Mouse (Mus musculus): ENCODE results near the gene Gm13420. TPM values are rescaled to one million over a fixed set of nuclear protein-coding genes. Genes with fewer than 3 reads are reported as not detected.
"Not testable (repeated sequence)": the region's sequence is repeated elsewhere in the genome, so short reads cannot be mapped to it uniquely, and the experiment has no call there.

Gm13420 gene
- polyA plus RNA-seq, 1 experiment from 2014 or later, result 0.23 TPM

DNA sequence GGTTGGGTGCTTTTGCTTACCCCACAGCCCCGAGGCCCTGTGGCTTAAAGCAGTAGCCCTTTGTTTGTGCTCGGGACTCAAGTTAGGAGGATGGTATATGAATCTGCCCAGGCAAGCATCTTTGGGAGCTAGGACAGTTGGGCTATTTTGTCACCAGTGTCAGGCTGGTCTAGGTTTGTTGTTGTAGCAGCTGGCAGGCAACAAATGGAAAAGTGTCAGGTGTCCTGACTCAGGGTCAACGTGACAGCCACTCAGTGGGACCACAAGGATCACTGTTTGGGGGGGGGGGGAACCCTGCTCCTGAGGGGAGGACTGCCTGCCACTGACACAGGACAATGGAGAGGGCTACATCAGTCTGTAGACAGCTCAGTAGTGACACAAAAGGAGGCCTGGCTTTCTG lies 40.4 kb downstream of the Gm13420 start:
- Histone ChIP-seq H3K4me3 (ENCODE audit: low read depth, low read length) (no peak overlapping the region), H3K4me1 (ENCODE audit: control insufficient read depth, insufficient read depth, low read length) (no peaks in the 10 kb centered on the region), H3K36me3 (ENCODE audit: control insufficient read depth, insufficient read depth, low read length) (peaks cover 36% of the 10 kb centered on the region), H3K9me3 (replicated peaks; ENCODE audit: control insufficient read depth, low read length, poor library complexity, severe bottlenecking) (no peaks in the 10 kb centered on the region), H3K9ac (ENCODE audit: low read depth, low read length) (no peak overlapping the region), H3K27ac (ENCODE audit: low read length) (no peak overlapping the region), H3K27me3 (ENCODE audit: control insufficient read depth, insufficient read depth, low read depth, low read length) (no peaks in the 10 kb centered on the region), H3K4me2 (ENCODE audit: low read length) (no peak overlapping the region)
- ATAC-seq, result no peak
- 83% methylated on average over 3 of the region's 3 CpGs for WGBS

DNA sequence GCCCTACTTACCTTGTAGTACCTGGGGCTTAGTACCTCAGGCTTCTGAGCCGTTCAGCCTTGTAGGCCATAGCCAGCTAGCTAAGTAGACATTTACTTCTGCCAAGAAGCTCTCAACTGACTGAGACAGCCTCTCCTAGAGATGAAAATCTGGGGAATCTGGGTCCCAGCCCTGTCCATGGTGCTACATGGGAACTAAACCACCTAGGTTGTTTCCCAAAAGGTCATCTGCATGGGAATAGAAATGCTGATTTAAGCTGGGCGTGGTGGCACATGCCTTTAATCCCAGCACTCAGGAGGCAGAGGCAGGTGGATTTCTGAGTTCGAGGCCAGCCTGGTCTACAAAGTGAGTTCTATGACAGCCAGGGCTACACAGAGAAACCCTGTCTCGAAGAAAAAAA lies 43.3 kb downstream of the Gm13420 start:
- peaks cover 42% of the 10 kb centered on the region for H3K36me3 ChIP-seq (ENCODE audit: control insufficient read depth, insufficient read depth, low read length)
- ATAC-seq, result not testable (repeated sequence)
- WGBS, result 94% methylated on average over 4 of the region's 4 CpGs

DNA sequence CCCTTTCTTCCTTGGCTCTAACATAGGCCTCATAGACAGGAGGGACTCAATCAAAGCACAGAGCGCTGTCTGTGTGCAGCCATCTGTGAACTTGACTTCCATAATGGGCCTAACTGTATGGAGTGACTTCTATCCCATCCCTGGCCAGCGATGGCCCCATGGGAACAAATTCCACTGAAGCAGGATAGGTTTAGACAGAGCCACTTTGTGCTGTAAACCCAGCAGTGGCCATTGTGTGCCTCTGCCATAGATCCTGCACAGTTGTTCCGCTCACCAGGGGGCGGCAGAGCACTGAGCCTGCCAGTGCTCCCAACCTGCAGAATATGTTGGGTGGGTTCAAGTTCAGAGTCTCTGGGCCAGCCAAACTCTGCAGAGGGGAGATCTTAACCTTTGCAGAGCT lies 43.8 kb downstream of the Gm13420 start:
- no peaks in the 10 kb centered on the region for H3K9me3 ChIP-seq (replicated peaks; ENCODE audit: control insufficient read depth, low read length, poor library complexity, severe bottlenecking)
- WGBS, result 86% methylated on average over 4 of the region's 4 CpGs
- H3K4me2 ChIP-seq (ENCODE audit: low read length), result no peak overlapping the region
- H3K36me3 ChIP-seq (ENCODE audit: control insufficient read depth, insufficient read depth, low read length), result peaks cover 47% of the 10 kb centered on the region
- H3K27ac ChIP-seq (ENCODE audit: low read length), result no peak overlapping the region
- no peaks in the 10 kb centered on the region for H3K27me3 ChIP-seq (ENCODE audit: control insufficient read depth, insufficient read depth, low read depth, low read length)
- H3K4me3 ChIP-seq (ENCODE audit: low read depth, low read length), result no peak overlapping the region
- no peaks in the 10 kb centered on the region for H3K4me1 ChIP-seq (ENCODE audit: control insufficient read depth, insufficient read depth, low read length)
- H3K9ac ChIP-seq (ENCODE audit: low read depth, low read length), result no peak overlapping the region
- ATAC-seq, result no peak

More for the DNA sequence above, 43.3 kb downstream of the Gm13420 start:
- not testable (repeated sequence) for H3K27ac ChIP-seq (ENCODE audit: low read length); H3K4me3 ChIP-seq (ENCODE audit: low read depth, low read length); H3K9me3 ChIP-seq (replicated peaks; ENCODE audit: control insufficient read depth, low read length, poor library complexity, severe bottlenecking); H3K4me2 ChIP-seq (ENCODE audit: low read length); H3K27me3 ChIP-seq (ENCODE audit: control insufficient read depth, insufficient read depth, low read depth, low read length); H3K4me1 ChIP-seq (ENCODE audit: control insufficient read depth, insufficient read depth, low read length); H3K9ac ChIP-seq (ENCODE audit: low read depth, low read length)

DNA sequence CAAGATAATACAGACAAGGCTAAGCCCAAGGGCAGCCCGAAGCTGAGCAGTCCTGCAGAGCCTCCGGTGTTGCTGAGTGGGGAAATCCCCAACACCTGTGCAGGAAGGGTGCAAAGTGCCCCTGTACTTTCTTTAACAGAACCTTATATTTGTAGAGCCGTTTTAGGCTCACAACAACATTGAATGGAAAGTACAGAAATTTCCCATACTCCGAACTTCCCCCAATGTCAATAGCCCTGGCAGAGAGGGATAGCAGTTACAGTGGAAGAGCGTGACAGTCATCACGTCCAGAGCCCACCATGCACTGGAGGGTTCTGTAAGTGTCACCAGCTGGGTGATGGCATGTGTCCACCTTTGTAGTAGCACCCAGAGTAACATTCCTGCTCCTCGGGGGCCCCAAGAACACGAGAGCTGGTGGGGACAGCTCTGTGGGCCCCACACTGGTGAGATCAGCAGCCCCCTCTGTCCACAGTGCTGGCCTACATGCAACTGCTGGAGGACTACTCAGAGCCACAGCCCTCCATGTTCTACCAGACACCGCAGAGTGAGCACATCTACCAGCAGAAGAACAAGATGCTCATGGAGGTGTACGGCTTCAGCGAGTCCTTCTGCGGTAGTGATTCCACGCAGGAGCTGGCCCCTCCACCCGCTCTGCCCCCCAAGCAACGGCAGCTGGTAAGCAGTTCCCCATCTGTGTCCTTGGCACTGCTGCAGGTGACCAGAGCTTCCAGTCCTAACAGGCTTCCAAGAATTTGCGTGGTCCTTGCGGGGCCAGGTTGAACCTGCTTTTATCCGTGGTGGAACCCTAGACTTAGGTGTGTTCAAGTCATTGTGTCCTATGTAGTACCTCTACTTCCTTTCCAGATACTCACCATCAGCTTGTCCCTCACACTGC lies 44.5 kb downstream of the Gm13420 start:
- Histone ChIP-seq H3K4me2 (ENCODE audit: low read length) (no peak overlapping the region), H3K9ac (ENCODE audit: low read depth, low read length) (no peak overlapping the region), H3K27me3 (ENCODE audit: control insufficient read depth, insufficient read depth, low read depth, low read length) (no peaks in the 10 kb centered on the region), H3K4me1 (ENCODE audit: control insufficient read depth, insufficient read depth, low read length) (no peaks in the 10 kb centered on the region), H3K36me3 (ENCODE audit: control insufficient read depth, insufficient read depth, low read length) (peaks cover 54% of the 10 kb centered on the region), H3K4me3 (ENCODE audit: low read depth, low read length) (no peak overlapping the region), H3K27ac (ENCODE audit: low read length) (no peak overlapping the region), H3K9me3 (replicated peaks; ENCODE audit: control insufficient read depth, low read length, poor library complexity, severe bottlenecking) (no peaks in the 10 kb centered on the region)
- WGBS, result 93% methylated on average over 18 of the region's 18 CpGs
- ATAC-seq, result no peak

DNA sequence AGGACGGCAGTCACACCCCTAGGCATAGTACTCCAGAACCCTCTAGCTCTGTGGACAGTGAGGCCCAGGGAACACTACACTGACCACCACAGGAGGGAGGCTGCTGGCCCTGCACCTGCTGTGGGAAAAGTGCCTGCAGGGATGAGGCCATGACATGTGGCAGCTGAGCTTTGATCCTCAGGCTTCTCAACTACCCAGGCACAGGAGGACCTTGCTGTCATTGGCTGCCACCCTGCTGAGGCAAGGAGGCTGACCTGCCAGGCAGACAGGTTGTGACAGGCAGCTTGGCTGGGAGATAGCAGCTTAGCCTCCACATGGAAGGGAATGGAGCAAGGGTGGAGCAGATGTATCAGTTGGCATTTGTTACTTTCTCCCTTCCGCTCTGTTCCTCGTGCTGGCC lies 46.0 kb downstream of the Gm13420 start:
- H3K36me3 ChIP-seq (ENCODE audit: control insufficient read depth, insufficient read depth, low read length), result peaks cover 57% of the 10 kb centered on the region
- no peaks in the 10 kb centered on the region for H3K4me1 ChIP-seq (ENCODE audit: control insufficient read depth, insufficient read depth, low read length)
- H3K4me3 ChIP-seq (ENCODE audit: low read depth, low read length), result no peak overlapping the region
- no peaks in the 10 kb centered on the region for H3K9me3 ChIP-seq (replicated peaks; ENCODE audit: control insufficient read depth, low read length, poor library complexity, severe bottlenecking)
- H3K4me2 ChIP-seq (ENCODE audit: low read length), result no peak overlapping the region
- ATAC-seq, result no peak
- no peaks in the 10 kb centered on the region for H3K27me3 ChIP-seq (ENCODE audit: control insufficient read depth, insufficient read depth, low read depth, low read length)
- no peak overlapping the region for H3K27ac ChIP-seq (ENCODE audit: low read length)
- H3K9ac ChIP-seq (ENCODE audit: low read depth, low read length), result no peak overlapping the region
- 92% methylated on average over 3 of the region's 3 CpGs for WGBS

DNA sequence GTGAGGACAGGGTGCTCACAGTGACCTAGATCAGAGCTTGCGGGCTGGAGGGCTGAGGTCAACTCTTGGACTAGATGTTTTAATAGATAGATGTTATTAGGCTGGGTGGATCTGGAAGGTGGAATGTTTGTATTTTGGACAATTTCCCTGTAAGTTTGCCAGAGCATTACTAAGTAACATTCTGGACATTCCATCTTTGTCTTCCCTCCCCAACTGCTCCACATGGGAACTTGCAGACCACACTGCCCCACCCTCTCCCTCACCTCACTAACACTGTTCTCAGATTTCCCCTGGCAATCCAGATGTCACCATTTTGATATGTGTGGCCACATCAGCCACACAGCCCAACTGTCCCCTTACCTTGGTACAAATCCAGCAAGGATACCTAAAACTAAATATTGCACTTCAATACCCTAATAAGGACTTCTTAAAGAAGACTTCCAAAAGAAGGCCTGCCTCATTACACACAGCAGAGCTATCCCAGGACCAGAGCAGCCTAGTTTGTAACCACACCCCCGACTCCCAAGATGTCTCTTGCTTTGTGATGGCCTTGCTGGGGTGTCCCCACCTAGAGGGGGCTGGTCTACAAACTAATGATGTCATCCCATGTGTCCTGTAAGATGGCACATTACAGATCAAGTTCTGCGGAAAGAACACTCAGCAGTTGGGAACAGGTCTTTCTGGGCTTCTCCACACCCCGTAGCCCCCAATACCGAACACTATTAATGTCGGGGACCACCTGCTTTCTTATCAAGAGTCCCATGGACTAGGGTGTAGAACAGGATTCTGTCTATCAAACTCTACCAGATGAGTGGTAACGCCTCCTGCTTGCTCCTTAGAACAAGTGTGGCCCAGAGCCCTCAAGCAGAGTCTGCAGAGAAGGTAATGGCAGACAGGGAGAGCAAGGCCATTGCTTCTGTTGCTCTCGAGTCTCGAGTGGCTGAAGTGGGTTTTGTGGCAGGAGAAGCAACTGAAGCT lies 48.1 kb downstream of the Gm13420 start:
- Histone ChIP-seq H3K36me3 (ENCODE audit: control insufficient read depth, insufficient read depth, low read length) (peaks cover 62% of the 10 kb centered on the region), H3K9me3 (replicated peaks; ENCODE audit: control insufficient read depth, low read length, poor library complexity, severe bottlenecking) (no peaks in the 10 kb centered on the region), H3K4me2 (ENCODE audit: low read length) (no peak overlapping the region), H3K27ac (ENCODE audit: low read length) (no peak overlapping the region), H3K4me1 (ENCODE audit: control insufficient read depth, insufficient read depth, low read length) (no peaks in the 10 kb centered on the region), H3K4me3 (ENCODE audit: low read depth, low read length) (no peak overlapping the region), H3K9ac (ENCODE audit: low read depth, low read length) (no peak overlapping the region), H3K27me3 (ENCODE audit: control insufficient read depth, insufficient read depth, low read depth, low read length) (no peaks in the 10 kb centered on the region)
- WGBS, result 93% methylated on average over 9 of the region's 9 CpGs
- ATAC-seq, result no peak

DNA sequence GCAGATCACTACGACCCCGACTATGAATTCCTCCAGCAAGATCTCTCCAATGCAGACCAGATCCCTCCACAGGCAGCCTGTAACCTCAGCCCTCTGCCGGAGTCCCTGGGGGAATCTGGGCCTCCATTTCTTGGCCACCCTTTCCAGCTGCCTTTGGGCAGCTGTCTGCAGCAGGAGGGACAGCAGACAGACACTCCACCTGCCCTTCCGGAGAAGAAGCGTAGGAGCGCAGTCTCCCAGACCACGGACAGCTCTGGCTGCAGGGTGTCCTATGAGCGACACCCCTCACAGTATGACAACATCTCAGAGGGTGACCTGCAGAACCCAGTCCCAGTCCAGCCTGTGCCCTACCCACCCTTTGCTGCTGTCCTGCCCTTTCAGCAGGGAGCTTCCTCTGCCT lies 49.3 kb downstream of the Gm13420 start:
- Histone ChIP-seq H3K27ac (ENCODE audit: low read length) (no peak overlapping the region), H3K36me3 (ENCODE audit: control insufficient read depth, insufficient read depth, low read length) (peaks cover 52% of the 10 kb centered on the region), H3K9ac (ENCODE audit: low read depth, low read length) (no peak overlapping the region), H3K4me3 (ENCODE audit: low read depth, low read length) (no peak overlapping the region), H3K27me3 (ENCODE audit: control insufficient read depth, insufficient read depth, low read depth, low read length) (no peaks in the 10 kb centered on the region), H3K4me1 (ENCODE audit: control insufficient read depth, insufficient read depth, low read length) (no peaks in the 10 kb centered on the region), H3K9me3 (replicated peaks; ENCODE audit: control insufficient read depth, low read length, poor library complexity, severe bottlenecking) (no peaks in the 10 kb centered on the region), H3K4me2 (ENCODE audit: low read length) (no peak overlapping the region)
- no peak for ATAC-seq
- 96% methylated on average over 8 of the region's 8 CpGs for WGBS

DNA sequence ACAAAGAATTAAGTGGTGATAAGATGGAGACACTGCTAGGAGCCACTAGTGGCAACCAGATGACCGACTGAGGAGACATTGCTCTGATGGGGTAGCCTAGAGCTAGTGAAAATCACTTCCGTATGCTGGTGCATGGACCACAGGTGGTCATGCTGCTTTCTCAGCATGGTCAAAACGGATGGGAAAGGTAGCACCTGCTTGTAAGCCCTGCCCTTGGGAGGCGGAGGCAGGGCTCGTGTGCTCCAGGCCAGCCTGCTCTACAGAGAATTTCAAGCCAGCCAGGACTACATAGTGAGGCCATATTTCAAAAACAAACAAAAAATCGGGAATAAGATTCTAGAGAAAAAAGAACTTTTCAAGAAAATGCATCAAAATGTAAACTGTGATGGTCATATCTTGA lies 50.1 kb downstream of the Gm13420 start:
- Histone ChIP-seq H3K9ac (ENCODE audit: low read depth, low read length) (no peak overlapping the region), H3K4me3 (ENCODE audit: low read depth, low read length) (no peak overlapping the region), H3K36me3 (ENCODE audit: control insufficient read depth, insufficient read depth, low read length) (peaks cover 47% of the 10 kb centered on the region), H3K4me2 (ENCODE audit: low read length) (no peak overlapping the region), H3K4me1 (ENCODE audit: control insufficient read depth, insufficient read depth, low read length) (no peaks in the 10 kb centered on the region), H3K9me3 (replicated peaks; ENCODE audit: control insufficient read depth, low read length, poor library complexity, severe bottlenecking) (no peaks in the 10 kb centered on the region), H3K27me3 (ENCODE audit: control insufficient read depth, insufficient read depth, low read depth, low read length) (no peaks in the 10 kb centered on the region), H3K27ac (ENCODE audit: low read length) (no peak overlapping the region)
- ATAC-seq, result no peak
- 87% methylated on average over 6 of the region's 6 CpGs for WGBS

DNA sequence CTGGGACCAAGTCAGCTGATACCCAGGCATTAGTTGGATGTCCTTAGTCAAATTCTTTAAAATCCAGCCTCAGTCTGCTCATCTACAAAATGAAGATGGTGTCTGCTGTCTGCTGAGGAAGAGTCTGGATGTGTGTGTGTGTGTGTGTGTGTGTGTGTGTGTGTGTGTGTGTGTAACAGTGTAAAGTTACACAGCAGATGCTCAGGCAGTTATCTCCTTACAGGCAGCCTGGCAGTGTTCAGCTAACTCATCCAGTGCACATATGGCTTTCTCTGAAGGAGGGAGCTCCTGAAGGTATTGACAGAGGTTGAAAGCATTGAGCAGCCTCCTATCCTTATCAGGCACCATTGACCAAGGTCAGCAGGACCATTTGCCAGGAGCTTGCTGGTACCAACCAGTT lies 50.6 kb downstream of the Gm13420 start:
- H3K27ac ChIP-seq (ENCODE audit: low read length), result no peak overlapping the region
- H3K4me1 ChIP-seq (ENCODE audit: control insufficient read depth, insufficient read depth, low read length), result no peaks in the 10 kb centered on the region
- H3K9me3 ChIP-seq (replicated peaks; ENCODE audit: control insufficient read depth, low read length, poor library complexity, severe bottlenecking), result no peaks in the 10 kb centered on the region
- H3K9ac ChIP-seq (ENCODE audit: low read depth, low read length), result no peak overlapping the region
- H3K4me2 ChIP-seq (ENCODE audit: low read length), result no peak overlapping the region
- H3K27me3 ChIP-seq (ENCODE audit: control insufficient read depth, insufficient read depth, low read depth, low read length), result no peaks in the 10 kb centered on the region
- no peak overlapping the region for H3K4me3 ChIP-seq (ENCODE audit: low read depth, low read length)
- peaks cover 46% of the 10 kb centered on the region for H3K36me3 ChIP-seq (ENCODE audit: control insufficient read depth, insufficient read depth, low read length)
- ATAC-seq, result no peak
